Mouse (Mus musculus) intestine, embryonic 14.5 days (tissue): Measurements from ENCODE around the gene Ttc25. TPM values are rescaled to one million over a fixed set of nuclear protein-coding genes. Genes with fewer than 3 reads are reported as not detected.

Source experiments
- ATAC-seq: fragments of 200-750 bp; cut with Nextera tagmentation; replicated peaks from 2 replicates; pipeline ENCODE4 v1.8.0; 2017; ENCODE audit warnings: low read depth, moderate number of reproducible peaks, moderate TSS enrichment, moderate library complexity; ENCODE audit not compliant: low FRiP score, low TSS enrichment
- DNase-seq: peaks from one replicate; pipeline ENCODE4 v3.0.0-alpha.2; 2018; ENCODE audit warnings: low spot score
- H3K27ac ChIP-seq: fragments of 300-500 bp; sonication (generic); 2 replicates; pipeline ENCODE4 v1.5.1; 2014; ENCODE audit warnings: low read depth, mild to moderate bottlenecking, control low read depth
- H3K27me3 ChIP-seq: fragments of 300-500 bp; sonication (generic); replicated peaks from 2 replicates; pipeline ENCODE4 v1.6.1; 2014; ENCODE audit warnings: low read length, control low read depth; ENCODE audit not compliant: control insufficient read depth, insufficient read depth
- H3K36me3 ChIP-seq: fragments of 300-500 bp; sonication (generic); 2 replicates; pipeline ENCODE4 v1.6.1; 2014; ENCODE audit warnings: low read length, control low read depth; ENCODE audit not compliant: control insufficient read depth, insufficient read depth
- H3K4me1 ChIP-seq: fragments of 300-500 bp; sonication (generic); replicated peaks from 2 replicates; pipeline ENCODE4 v1.6.1; 2014; ENCODE audit warnings: low read length, control low read depth, mixed read lengths; ENCODE audit not compliant: control insufficient read depth, insufficient read depth
- H3K4me2 ChIP-seq: fragments of 300-500 bp; sonication (generic); 2 replicates; pipeline ENCODE4 v1.6.1; 2014; ENCODE audit warnings: low read length
- H3K4me3 ChIP-seq: fragments of 300-500 bp; sonication (generic); 2 replicates; pipeline ENCODE4 v1.5.1; 2014; ENCODE audit warnings: low read depth, low read length, control low read depth, mixed read lengths
- H3K9ac ChIP-seq: fragments of 300-500 bp; sonication (generic); 2 replicates; pipeline ENCODE4 v1.6.1; 2014; ENCODE audit warnings: mild to moderate bottlenecking, low read length
- H3K9me3 ChIP-seq: fragments of 300-500 bp; sonication (generic); 2 replicates; pipeline ENCODE4 v1.6.1; 2016; ENCODE audit warnings: low read length, control low read depth; ENCODE audit not compliant: control insufficient read depth
- WGBS: fragments of 180-500 bp; shearing (Covaris S2); extraction: QIAGEN DNeasy Blood & Tissue Kit; methylation state at CpG from one replicate; pipeline ENCODE4 v1.1.7; 2014; 5-methylcytosine and 5-hydroxymethylcytosine counted together
- polyA plus RNA-seq: library from polyadenylated mRNA; unstranded; fragments of >200 nt; fragmentation: Nextera tagmentation; extraction: Ambion mirVana; gene quantifications from 2 replicates; pipeline ENCODE4 v1.2.1, GENCODE M21; 2014

Gene Ttc25
- polyA plus RNA-seq, 1 experiment from 2014 or later = 0.46 TPM

GRCm38 (mm10) chr11:100536466-100536865, 8.9 kb upstream of the Ttc25 start:
- no peaks in the 10 kb centered on the region for H3K9me3 ChIP-seq
- no peak overlapping the region for H3K4me2 ChIP-seq
- H3K9ac ChIP-seq = no peak overlapping the region
- H3K4me3 ChIP-seq = no peak overlapping the region
- H3K27me3 ChIP-seq = no peaks in the 10 kb centered on the region
- no peaks in the 10 kb centered on the region for H3K4me1 ChIP-seq
- H3K36me3 ChIP-seq = no peaks in the 10 kb centered on the region
- no peak for ATAC-seq
- no peak for DNase-seq
- H3K27ac ChIP-seq = no peak overlapping the region

- 32% methylated on average over 6 of the region's 6 CpGs for WGBS
- 0 out of 2 replicates have a peak, but pooled peaks cover 3% of the 10 kb centered on the region for H3K4me1 ChIP-seq
These were observed 4.4 kb upstream of the Ttc25 start for GRCm38 (mm10) chr11:100540966-100541365.

GRCm38 (mm10) chr11:100541577-100541976, 3.8 kb upstream of the Ttc25 start:
- Histone ChIP-seq H3K9ac (no peak overlapping the region), H3K9me3 (no peaks in the 10 kb centered on the region), H3K4me3 (no peak overlapping the region), H3K27ac (no peak overlapping the region), H3K4me2 (no peak overlapping the region), H3K27me3 (no peaks in the 10 kb centered on the region), H3K4me1 (0 out of 2 replicates have a peak, but pooled peaks cover 5% of the 10 kb centered on the region), H3K36me3 (no peaks in the 10 kb centered on the region)
- ATAC-seq (no peak), DNase-seq (no peak)
- 85% methylated on average over 2 of the region's 2 CpGs for WGBS

More at GRCm38 (mm10) chr11:100540966-100541365, 4.4 kb upstream of the Ttc25 start:
- H3K9me3 ChIP-seq = no peaks in the 10 kb centered on the region
- no peak overlapping the region for H3K27ac ChIP-seq
- H3K4me3 ChIP-seq = no peak overlapping the region
- ATAC-seq (no peak), DNase-seq (no peak)
- no peaks in the 10 kb centered on the region for H3K36me3 ChIP-seq
- no peaks in the 10 kb centered on the region for H3K27me3 ChIP-seq
- no peak overlapping the region for H3K4me2 ChIP-seq
- H3K9ac ChIP-seq = no peak overlapping the region

- 25% methylated on average over 7 of the region's 7 CpGs for WGBS
- Histone ChIP-seq H3K27ac (0 out of 2 replicates have a peak overlapping the region, but pooled peaks have one; percentile 38), H3K36me3 (no peaks in the 10 kb centered on the region), H3K27me3 (no peaks in the 10 kb centered on the region), H3K4me1 (0 out of 2 replicates have a peak, but pooled peaks cover 5% of the 10 kb centered on the region), H3K4me3 (peak overlapping the region; percentile 42), H3K4me2 (peak overlapping the region; percentile 64), H3K9me3 (no peaks in the 10 kb centered on the region), H3K9ac (peak overlapping the region; percentile 63)
- ATAC-seq (peak; percentile 14; the same call in 1 of the 2 replicates), DNase-seq (no peak)
These were observed 309 bp downstream of the Ttc25 start for GRCm38 (mm10) chr11:100545746-100546085.

GRCm38 (mm10) chr11:100546955-100547354, 1.5 kb downstream of the Ttc25 start:
- ATAC-seq (no peak), DNase-seq (no peak)
- H3K27ac ChIP-seq = no peak overlapping the region
- H3K4me2 ChIP-seq = no peak overlapping the region
- no peaks in the 10 kb centered on the region for H3K36me3 ChIP-seq
- H3K27me3 ChIP-seq = no peaks in the 10 kb centered on the region
- H3K4me1 ChIP-seq = 0 out of 2 replicates have a peak, but pooled peaks cover 5% of the 10 kb centered on the region
- H3K4me3 ChIP-seq = no peak overlapping the region
- H3K9me3 ChIP-seq = no peaks in the 10 kb centered on the region
- no peak overlapping the region for H3K9ac ChIP-seq
- WGBS = 87% methylated on average over 6 of the region's 6 CpGs

GRCm38 (mm10) chr11:100548141-100548540, 2.7 kb downstream of the Ttc25 start:
- Histone ChIP-seq H3K27ac (no peak overlapping the region), H3K4me1 (0 out of 2 replicates have a peak, but pooled peaks cover 5% of the 10 kb centered on the region), H3K27me3 (no peaks in the 10 kb centered on the region), H3K36me3 (no peaks in the 10 kb centered on the region), H3K9ac (no peak overlapping the region), H3K9me3 (no peaks in the 10 kb centered on the region), H3K4me3 (no peak overlapping the region), H3K4me2 (no peak overlapping the region)
- ATAC-seq (no peak), DNase-seq (no peak)
- WGBS = 80% methylated on average over 6 of the region's 6 CpGs

- WGBS = 76% methylated on average over 8 of the region's 8 CpGs
- Histone ChIP-seq H3K27ac (no peak overlapping the region), H3K4me2 (no peak overlapping the region), H3K4me3 (no peak overlapping the region), H3K9ac (no peak overlapping the region), H3K36me3 (no peaks in the 10 kb centered on the region), H3K27me3 (no peaks in the 10 kb centered on the region), H3K9me3 (no peaks in the 10 kb centered on the region), H3K4me1 (0 out of 2 replicates have a peak, but pooled peaks cover 5% of the 10 kb centered on the region)
- DNase-seq (no peak), ATAC-seq (no peak)
These were observed 4.1 kb downstream of the Ttc25 start for GRCm38 (mm10) chr11:100549466-100549865.

GRCm38 (mm10) chr11:100550101-100550500, 4.7 kb downstream of the Ttc25 start:
- 65% methylated on average over 6 of the region's 6 CpGs for WGBS
- 0 out of 2 replicates have a peak, but pooled peaks cover 5% of the 10 kb centered on the region for H3K4me1 ChIP-seq
- no peaks in the 10 kb centered on the region for H3K9me3 ChIP-seq
- no peak overlapping the region for H3K4me3 ChIP-seq
- ATAC-seq (no peak), DNase-seq (no peak)
- no peaks in the 10 kb centered on the region for H3K36me3 ChIP-seq
- H3K27ac ChIP-seq = no peak overlapping the region
- no peaks in the 10 kb centered on the region for H3K27me3 ChIP-seq
- no peak overlapping the region for H3K4me2 ChIP-seq
- H3K9ac ChIP-seq = no peak overlapping the region

GRCm38 (mm10) chr11:100552842-100553241, 7.4 kb downstream of the Ttc25 start:
- no peak overlapping the region for H3K9ac ChIP-seq
- no peaks in the 10 kb centered on the region for H3K9me3 ChIP-seq
- 84% methylated on average over 4 of the region's 4 CpGs for WGBS
- H3K4me1 ChIP-seq = no peaks in the 10 kb centered on the region
- ATAC-seq (no peak), DNase-seq (no peak)
- H3K4me3 ChIP-seq = no peak overlapping the region
- no peak overlapping the region for H3K4me2 ChIP-seq
- no peaks in the 10 kb centered on the region for H3K36me3 ChIP-seq
- H3K27me3 ChIP-seq = no peaks in the 10 kb centered on the region
- no peak overlapping the region for H3K27ac ChIP-seq
